Mouse (Mus musculus): ENCODE measurements around the gene Serpina3f.
"Not testable (repeated sequence)": the region's sequence is repeated elsewhere in the genome, so short reads cannot be mapped to it uniquely, and the experiment has no call there.

- not testable (repeated sequence) for TF ChIP-seq CTCF (IDR thresholded peaks at IDR 0.05; ENCODE audit: low read depth); EP300 (optimal IDR thresholded peaks at IDR 0.05)
These were observed 23.7 kb downstream of the Serpina3f start for GRCm38 (mm10) chr12:104238048-104238447.
